Mouse (Mus musculus) kidney, postnatal 14 days (tissue): Measurements from ENCODE around the gene Fam198a.

ENCODE experiments used
- DNase-seq: peaks from one replicate; pipeline ENCODE4 v3.0.0; 2022; ENCODE audit warnings: mixed read lengths

Fam198a gene

DNA sequence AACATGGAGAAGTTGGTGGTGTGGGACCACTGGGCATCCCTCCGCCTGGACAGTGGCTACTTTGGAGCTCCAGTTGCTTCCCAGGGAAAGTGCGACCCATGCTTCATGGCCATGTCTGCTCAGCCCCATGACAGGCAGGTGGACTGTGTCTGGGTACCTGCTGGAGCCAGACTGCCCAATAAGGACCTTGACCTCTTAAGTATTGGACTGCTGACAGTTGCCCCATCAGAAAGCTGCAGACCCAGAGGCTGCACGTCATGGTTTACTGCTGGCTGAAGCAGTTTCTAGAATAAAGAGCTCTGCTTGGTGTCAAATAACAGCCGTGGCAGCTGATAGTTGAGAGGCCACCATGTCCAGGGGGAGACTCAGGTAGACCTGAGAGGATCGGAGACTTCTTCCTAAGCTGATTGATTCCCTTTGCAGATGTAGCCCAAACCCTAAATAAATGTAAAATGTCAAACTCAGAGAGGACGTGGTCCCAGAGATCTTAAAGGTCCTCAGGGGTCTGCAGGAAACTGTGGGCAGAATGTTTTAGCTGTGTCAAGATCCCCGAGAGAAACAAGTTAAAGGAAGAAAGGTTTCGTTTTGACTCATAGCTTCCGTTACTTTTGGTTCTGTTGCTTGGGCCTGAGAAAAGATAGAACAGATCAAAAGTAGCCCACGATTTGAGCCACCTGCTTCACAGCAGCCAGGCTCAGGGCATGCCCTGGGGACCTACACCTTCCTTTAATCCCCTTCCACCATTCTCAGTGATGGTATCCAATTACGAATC lies 24.0 kb upstream of the Fam198a start:
- DNase-seq: no peak

- DNase-seq: no peak
Observed at GRCm38 (mm10) chr9:121927721-121928120, 23.1 kb upstream of the Fam198a start.

- DNase-seq: peak; percentile 48
Observed at GRCm38 (mm10) chr9:121928498-121928897, 22.3 kb upstream of the Fam198a start.

GRCm38 (mm10) chr9:121934856-121935255 lies 15.9 kb upstream of the Fam198a start:
- DNase-seq: no peak

- DNase-seq: no peak
Observed at GRCm38 (mm10) chr9:121936952-121937351, 13.8 kb upstream of the Fam198a start.

GRCm38 (mm10) chr9:121937451-121937864 lies 13.3 kb upstream of the Fam198a start:
- DNase-seq: no peak

DNA sequence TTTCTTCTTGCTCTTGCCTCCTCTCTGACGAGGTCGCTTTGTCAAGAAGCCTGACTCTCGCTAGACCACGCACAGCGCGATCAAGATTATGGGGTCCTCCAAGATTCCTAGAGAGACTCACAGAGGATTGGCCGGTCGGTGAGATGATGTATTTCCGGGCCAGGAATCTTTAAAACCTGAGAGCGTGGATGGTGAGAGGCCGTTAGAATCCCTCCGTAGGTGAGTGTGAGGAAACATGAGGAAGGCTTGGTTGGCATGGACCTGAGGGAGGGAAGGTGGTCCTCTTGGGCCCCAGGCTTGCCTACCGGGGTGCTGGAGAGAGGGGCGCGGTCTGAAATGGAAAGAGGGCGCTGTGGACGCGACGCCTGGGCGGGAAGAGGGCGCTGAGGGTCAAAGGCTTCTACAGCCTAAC lies 12.8 kb upstream of the Fam198a start:
- DNase-seq: no peak

DNA sequence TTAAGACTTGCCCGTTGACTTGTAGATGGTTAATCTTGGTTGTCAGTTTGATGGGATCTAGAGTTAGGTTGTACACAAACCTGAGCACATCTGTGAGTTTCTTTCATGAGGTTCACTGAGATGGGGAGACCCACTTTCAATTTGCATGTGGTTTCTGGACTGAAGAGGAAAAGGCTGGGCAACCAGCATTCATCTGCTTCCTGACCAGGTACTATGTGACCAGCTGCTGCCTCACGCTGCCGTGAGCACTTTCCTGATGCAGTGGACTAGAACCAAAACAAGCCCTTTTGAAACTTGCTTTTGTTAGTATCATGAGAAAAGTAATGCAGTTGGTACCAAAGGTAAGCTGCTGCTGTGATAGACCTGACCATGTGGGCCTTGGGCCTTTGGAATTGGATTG lies 7.8 kb upstream of the Fam198a start:
- DNase-seq: no peak

- DNase-seq: no peak
Observed at GRCm38 (mm10) chr9:121943628-121944027, 7.2 kb upstream of the Fam198a start.

GRCm38 (mm10) chr9:121947784-121948183 lies 3.0 kb upstream of the Fam198a start:
- peak; percentile 75 for DNase-seq

DNA sequence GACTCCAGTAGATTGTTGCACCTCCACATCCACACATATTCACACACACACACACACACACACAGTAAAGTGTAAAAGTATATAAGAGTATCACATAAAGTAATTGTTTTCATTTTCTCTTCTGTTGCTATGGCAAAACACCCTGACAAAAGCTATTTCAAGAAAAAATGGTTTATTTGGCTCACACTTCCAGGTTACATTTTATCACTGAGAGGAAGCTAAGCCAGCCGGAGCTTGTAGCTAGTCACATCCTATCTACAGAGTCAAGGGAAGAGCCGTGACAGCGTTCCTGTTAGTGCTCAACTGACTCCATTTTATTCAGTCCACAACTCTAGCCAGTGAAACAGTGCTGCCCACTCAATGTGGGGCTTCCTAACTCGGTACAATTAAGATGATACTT lies 2.4 kb upstream of the Fam198a start:
- no peak for DNase-seq

- DNase-seq: no peak
Observed at GRCm38 (mm10) chr9:121951114-121951423, 281 bp downstream of the Fam198a start.

- DNase-seq: no peak
Observed at GRCm38 (mm10) chr9:121952596-121952995, 1.8 kb downstream of the Fam198a start.

GRCm38 (mm10) chr9:121959966-121960635 lies 9.3 kb downstream of the Fam198a start:
- no peak for DNase-seq

DNA sequence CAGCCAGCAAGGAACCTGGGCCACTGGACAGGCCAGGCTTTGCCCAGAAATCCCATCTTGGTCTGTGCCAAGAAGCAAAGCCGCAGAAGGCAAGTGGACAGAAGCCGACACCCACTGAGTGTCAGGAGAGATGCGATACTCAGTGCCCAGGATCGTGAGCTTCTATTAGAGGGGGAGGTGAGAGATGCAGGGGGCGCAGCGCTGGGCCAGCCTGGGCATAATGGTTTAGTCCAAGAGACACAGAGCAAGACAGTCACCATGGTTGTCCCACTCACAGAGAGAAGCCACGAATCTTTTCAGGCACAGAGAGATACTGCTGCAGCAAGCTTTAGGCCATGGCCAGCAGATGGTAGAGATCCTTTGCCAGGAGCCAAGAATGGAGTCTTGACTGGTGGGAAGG lies 14.2 kb downstream of the Fam198a start:
- DNase-seq: no peak

DNA sequence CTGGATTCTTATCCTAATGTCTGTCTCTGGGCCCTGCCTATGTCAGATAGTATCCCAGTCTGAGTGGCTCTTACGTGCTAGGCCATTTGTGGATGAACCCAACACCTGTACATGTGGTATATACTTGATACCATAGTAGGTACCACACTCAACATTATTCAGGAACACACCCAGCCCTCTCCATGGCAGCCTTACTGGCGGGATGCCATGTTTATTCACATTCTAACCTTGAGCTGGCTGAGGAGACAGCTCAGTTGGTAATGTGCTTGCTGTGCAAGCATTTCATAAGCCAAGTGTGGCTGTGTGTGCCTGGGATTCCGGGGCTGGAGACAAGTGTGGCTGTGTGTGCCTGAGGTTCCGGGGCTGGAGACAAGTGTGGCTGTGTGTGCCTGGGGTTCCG lies 17.5 kb downstream of the Fam198a start:
- DNase-seq: peak; percentile 47

GRCm38 (mm10) chr9:121969841-121970381 lies 19.1 kb downstream of the Fam198a start:
- DNase-seq: no peak

DNA sequence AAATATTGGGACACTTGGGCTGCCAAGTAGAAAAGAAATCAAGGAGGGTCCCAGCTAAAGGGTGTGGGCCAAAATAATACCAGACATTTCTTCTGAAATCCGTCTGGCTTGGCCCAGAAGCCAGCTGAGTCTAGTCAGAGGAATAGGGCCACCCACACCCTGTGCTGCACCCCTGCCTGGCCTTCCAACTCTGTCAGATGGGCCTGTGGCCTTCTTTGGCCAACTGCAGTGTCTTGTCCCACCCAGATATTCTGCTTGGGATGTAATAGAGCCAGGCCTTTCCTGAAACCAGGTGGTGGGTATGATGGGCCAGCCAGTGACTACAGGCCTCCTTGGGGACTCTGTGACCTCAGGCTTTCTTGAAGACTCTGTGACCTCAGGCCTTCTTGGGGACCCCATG lies 22.4 kb downstream of the Fam198a start:
- DNase-seq: no peak

GRCm38 (mm10) chr9:121974141-121974986 lies 23.6 kb downstream of the Fam198a start:
- no peak for DNase-seq

- DNase-seq: no peak
Observed at GRCm38 (mm10) chr9:121975321-121975720, 24.5 kb downstream of the Fam198a start.

- DNase-seq: no peak
Observed at GRCm38 (mm10) chr9:121981046-121981445, 30.3 kb downstream of the Fam198a start.

DNA sequence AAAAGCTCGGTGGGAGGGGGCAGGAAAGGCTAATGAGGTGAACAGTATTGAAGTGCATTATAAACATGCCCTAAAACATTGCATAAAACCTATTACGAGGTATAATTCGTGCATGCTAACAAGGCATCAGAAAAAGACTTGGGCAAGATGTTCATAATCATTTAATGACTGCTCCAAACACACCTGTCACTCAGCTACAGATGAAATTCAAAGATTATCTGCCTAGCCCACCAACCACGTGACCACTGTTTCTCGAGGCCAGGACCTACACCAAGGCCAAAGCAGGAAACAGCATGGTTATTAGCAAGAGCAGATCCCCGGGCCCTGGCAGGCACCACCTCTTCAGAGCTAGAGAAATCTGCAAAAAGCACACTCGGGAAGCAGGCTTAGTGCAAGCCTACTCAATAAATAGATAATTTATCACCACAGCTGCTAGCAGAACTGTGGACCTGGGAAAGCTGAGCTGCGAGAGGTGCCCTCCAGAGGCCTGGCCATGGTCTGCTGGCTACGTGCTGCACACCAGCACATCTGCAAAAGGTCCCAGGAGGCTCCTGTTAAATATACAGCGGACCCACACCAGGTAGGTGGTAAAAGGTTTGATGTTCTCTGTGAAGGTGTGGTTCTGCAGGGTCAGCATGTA lies 30.8 kb downstream of the Fam198a start:
- DNase-seq: no peak

DNA sequence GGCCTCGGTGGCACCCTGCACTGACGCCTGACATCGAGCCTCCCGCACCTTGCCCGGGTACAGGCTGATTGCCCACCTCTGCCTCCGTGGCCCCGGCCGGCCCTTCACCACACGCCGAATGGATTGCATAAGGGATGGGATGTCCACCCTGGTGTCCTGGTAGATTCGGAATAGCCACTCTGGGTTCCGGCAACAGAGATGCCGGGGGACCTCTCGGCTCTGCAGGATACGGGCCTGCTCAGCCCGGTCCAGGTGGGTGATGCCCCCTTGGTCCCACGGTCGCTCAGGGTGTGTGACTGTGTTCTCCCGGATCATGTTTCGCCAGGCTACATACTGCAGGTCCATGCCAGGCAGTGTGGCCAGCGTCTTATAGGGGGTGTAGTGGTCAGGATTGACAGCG lies 31.4 kb downstream of the Fam198a start:
- DNase-seq: no peak
